Mouse (Mus musculus): ENCODE data around the gene Gm20388.

DNA sequence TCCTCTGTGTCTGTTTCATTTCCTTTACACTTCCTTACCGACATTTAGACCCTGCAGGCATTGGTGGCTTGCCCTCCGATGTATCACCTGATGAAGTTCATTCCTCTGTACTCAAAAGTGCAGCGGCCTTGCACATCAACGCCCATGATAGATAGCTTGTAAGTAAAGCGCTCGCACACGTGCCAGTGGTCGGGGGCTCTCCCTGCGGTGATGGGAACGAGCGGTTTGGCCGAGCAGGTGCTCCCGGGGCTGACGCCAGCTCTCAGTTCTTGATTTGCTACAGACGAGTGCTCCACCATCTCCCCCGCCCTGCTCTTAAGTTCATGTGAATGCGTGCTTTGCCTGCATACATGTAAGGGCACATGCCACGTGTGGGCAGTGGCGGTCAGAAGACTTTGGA, 37.0 kb downstream of the Gm20388 start:
- TF ChIP-seq CTCF (IDR thresholded peaks at IDR 0.05; ENCODE audit: borderline replicate concordance, insufficient read depth, low read depth, low read length): no peak
- TF ChIP-seq POLR2A (IDR thresholded peaks at IDR 0.05; ENCODE audit: borderline replicate concordance, insufficient read depth, low read length): no peak
